Mouse (Mus musculus) inflammation-experienced regulatory T-cells, adult 6 months (primary cell): Measurements from ENCODE around the gene Slc9a5. TPM values are rescaled to one million over a fixed set of nuclear protein-coding genes. Genes with fewer than 3 reads are reported as not detected.

Source experiments
- ATAC-seq: one replicate; pipeline ENCODE4 v1.8.0; 2017
- polyA plus RNA-seq, 3 experiments: library from polyadenylated mRNA; unstranded; fragments of 100-300 nt; shearing (Covaris generic); gene quantifications; one replicate each; pipeline ENCODE4 v1.2.1; 2017

Gene Slc9a5
- polyA plus RNA-seq, 3 experiments from 2014 or later = 0.28 to 1.3 (median 0.42) TPM

GRCm38 (mm10) chr8:105355179-105356024 is 6.8 kb downstream of the Slc9a5 start:
- ATAC-seq = no peak

- ATAC-seq = no peak
Measured at GRCm38 (mm10) chr8:105356681-105357080, 8.0 kb downstream of the Slc9a5 start.

- ATAC-seq = no peak
Measured at GRCm38 (mm10) chr8:105359208-105359607, 10.6 kb downstream of the Slc9a5 start.

- no peak for ATAC-seq
Measured at GRCm38 (mm10) chr8:105359646-105360045, 11.0 kb downstream of the Slc9a5 start.

GRCm38 (mm10) chr8:105361751-105362702 is 13.4 kb downstream of the Slc9a5 start:
- ATAC-seq = no peak

GRCm38 (mm10) chr8:105367107-105367506 is 18.5 kb downstream of the Slc9a5 start:
- ATAC-seq = no peak

GRCm38 (mm10) chr8:105372473-105372872 is 23.8 kb downstream of the Slc9a5 start:
- ATAC-seq = no peak

GRCm38 (mm10) chr8:105373032-105373431 is 24.4 kb downstream of the Slc9a5 start, which contains the start of gene Plekhg4:
TSS of gene Plekhg4 (plus strand) at chr8:105373274.
- no peak for ATAC-seq

GRCm38 (mm10) chr8:105374513-105374966 is 25.9 kb downstream of the Slc9a5 start:
- no peak for ATAC-seq

- no peak for ATAC-seq
Measured at GRCm38 (mm10) chr8:105378673-105379072, 30.0 kb downstream of the Slc9a5 start.

- no peak for ATAC-seq
Measured at GRCm38 (mm10) chr8:105380308-105380707, 31.7 kb downstream of the Slc9a5 start.

- no peak for ATAC-seq
Measured at GRCm38 (mm10) chr8:105384070-105384469, 35.4 kb downstream of the Slc9a5 start.

GRCm38 (mm10) chr8:105387151-105387550 is 38.5 kb downstream of the Slc9a5 start:
- no peak for ATAC-seq

GRCm38 (mm10) chr8:105389096-105389495 is 40.5 kb downstream of the Slc9a5 start:
- ATAC-seq = no peak

- ATAC-seq = no peak
Measured at GRCm38 (mm10) chr8:105393089-105393787, 44.6 kb downstream of the Slc9a5 start.

GRCm38 (mm10) chr8:105393915-105394314 is 45.3 kb downstream of the Slc9a5 start:
- ATAC-seq = no peak

- ATAC-seq = no peak
Measured at GRCm38 (mm10) chr8:105397747-105398146, 49.1 kb downstream of the Slc9a5 start.

- no peak for ATAC-seq
Measured at GRCm38 (mm10) chr8:105400016-105400415, 51.4 kb downstream of the Slc9a5 start.

- no peak for ATAC-seq
Measured at GRCm38 (mm10) chr8:105403467-105403866, 54.8 kb downstream of the Slc9a5 start.

GRCm38 (mm10) chr8:105404496-105404895 is 55.9 kb downstream of the Slc9a5 start:
- no peak for ATAC-seq

GRCm38 (mm10) chr8:105406416-105406815 is 57.8 kb downstream of the Slc9a5 start:
- no peak for ATAC-seq

- ATAC-seq = no peak
Measured at GRCm38 (mm10) chr8:105408331-105408730, 59.7 kb downstream of the Slc9a5 start.
